Mouse (Mus musculus): ENCODE measurements around the gene Nxt2.

DNA sequence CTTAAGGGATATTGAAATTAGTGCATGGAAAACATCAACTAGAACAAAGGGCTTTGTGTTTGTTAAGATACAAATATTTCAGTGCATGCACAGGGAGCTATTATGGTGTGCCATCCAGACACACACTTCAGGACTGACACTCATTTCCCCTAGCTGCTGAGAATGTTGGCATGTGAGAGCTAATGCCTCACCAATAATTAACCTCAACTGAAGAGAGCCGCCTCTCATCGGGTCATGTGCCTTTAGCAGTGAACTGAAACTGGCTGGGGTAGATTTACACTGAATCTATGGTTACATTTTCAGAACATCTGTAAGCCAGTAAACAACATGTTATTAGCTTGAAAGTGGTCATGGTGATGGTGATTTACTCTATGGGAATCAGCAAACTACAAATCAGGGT lies 44.5 kb upstream of the Nxt2 start:
- TF ChIP-seq CTCF (IDR thresholded peaks at IDR 0.05; ENCODE audit: control insufficient read depth, insufficient read depth, insufficient replicate concordance, low read depth, low read length): no peak
- TF ChIP-seq POLR2A (IDR thresholded peaks at IDR 0.05; ENCODE audit: control insufficient read depth, low read depth, low read length): no peak

All from testis, adult 2 months (tissue).